Mouse (Mus musculus) testis, adult 2 months (tissue): ENCODE measurements around the gene Klf15.

ENCODE experiments used
- CTCF ChIP-seq: fragments of 200-500 bp; IDR thresholded peaks from 2 replicates; pipeline ENCODE4 v1.5.1; 2012; ENCODE audit warnings: low read depth, mild to moderate bottlenecking, inconsistent platforms, low read length, moderate library complexity; ENCODE audit not compliant: control insufficient read depth, insufficient read depth, insufficient replicate concordance
- POLR2A ChIP-seq: fragments of 200-500 bp; IDR thresholded peaks from 2 replicates; pipeline ENCODE4 v1.6.1; 2012; ENCODE audit warnings: low read depth, mild to moderate bottlenecking, inconsistent platforms, low read length, moderate library complexity; ENCODE audit not compliant: control insufficient read depth

DNA sequence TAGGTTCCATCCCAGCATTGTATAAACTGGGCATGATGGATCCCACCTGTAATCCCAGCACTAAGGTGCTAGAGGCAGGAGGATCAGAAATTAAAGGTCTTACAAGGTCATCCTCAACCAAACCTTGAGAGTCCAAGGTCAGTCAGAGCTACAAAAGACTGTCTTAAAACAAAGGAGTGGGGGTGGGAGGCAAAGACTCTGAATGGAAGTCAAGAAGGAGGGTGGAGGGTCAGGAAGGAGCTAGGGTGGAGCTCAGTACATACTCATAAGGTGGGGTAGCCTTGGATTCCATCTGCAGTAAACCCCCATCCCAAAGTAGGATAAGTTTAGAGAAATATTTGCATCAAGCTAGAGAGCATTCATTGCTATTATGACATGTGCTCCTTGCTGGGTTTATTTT lies 9.8 kb upstream of the Klf15 start:
- TF ChIP-seq CTCF (no peak), POLR2A (no peak)
